Mouse (Mus musculus) embryonic facial prominence, embryonic 14.5 days (tissue): ENCODE results near the gene Rnf169. TPM values are rescaled to one million over a fixed set of nuclear protein-coding genes. Genes with fewer than 3 reads are reported as not detected.

Experiments used
- ATAC-seq: fragments of 200-750 bp; cut with Nextera tagmentation; 2 replicates; pipeline ENCODE4 v1.8.0; 2017; ENCODE audit warnings: low read depth, moderate number of reproducible peaks, moderate TSS enrichment
- DNase-seq: peaks from one replicate; pipeline ENCODE4 v3.0.0-alpha.2; 2015; ENCODE audit warnings: low spot score
- H3K27ac ChIP-seq: fragments of 300-500 bp; sonication (generic); replicated peaks from 2 replicates; pipeline ENCODE4 v1.5.1; 2014; ENCODE audit warnings: low read depth, mild to moderate bottlenecking, low read length, moderate library complexity
- H3K27me3 ChIP-seq: fragments of 300-500 bp; sonication (generic); replicated peaks from 2 replicates; pipeline ENCODE4 v1.6.1; 2014; ENCODE audit warnings: low read length; ENCODE audit not compliant: control insufficient read depth, insufficient read depth
- H3K36me3 ChIP-seq: fragments of 300-500 bp; sonication (generic); 2 replicates; pipeline ENCODE4 v1.6.1; 2014; ENCODE audit warnings: low read length, mixed read lengths; ENCODE audit not compliant: control insufficient read depth, insufficient read depth
- H3K4me1 ChIP-seq: fragments of 300-500 bp; sonication (generic); 2 replicates; pipeline ENCODE4 v1.6.1; 2014; ENCODE audit warnings: antibody characterized with exemption, low read length; ENCODE audit not compliant: control insufficient read depth, insufficient read depth
- H3K4me2 ChIP-seq: fragments of 300-500 bp; sonication (generic); 2 replicates; pipeline ENCODE4 v1.6.1; 2014; ENCODE audit warnings: low read depth, mild to moderate bottlenecking, low read length, moderate library complexity, mixed read lengths
- H3K4me3 ChIP-seq: fragments of 300-500 bp; sonication (generic); 2 replicates; pipeline ENCODE4 v1.5.1; 2014; ENCODE audit warnings: low read depth, mild to moderate bottlenecking, low read length
- H3K9ac ChIP-seq: fragments of 300-500 bp; sonication (generic); 2 replicates; pipeline ENCODE4 v1.6.1; 2014; ENCODE audit warnings: low read depth, mild to moderate bottlenecking, low read length, moderate library complexity, mixed read lengths
- H3K9me3 ChIP-seq: fragments of 300-500 bp; sonication (generic); 2 replicates; pipeline ENCODE4 v1.6.1; 2016; ENCODE audit warnings: low read length; ENCODE audit not compliant: control insufficient read depth
- WGBS: fragments of 180-500 bp; shearing (Covaris S2); extraction: QIAGEN DNeasy Blood & Tissue Kit; methylation state at CpG from one replicate; pipeline ENCODE4 v1.1.7; 2014; 5-methylcytosine and 5-hydroxymethylcytosine counted together
- polyA plus RNA-seq: library from polyadenylated mRNA; unstranded; fragments of >200 nt; fragmentation: Nextera tagmentation; extraction: Ambion mirVana; gene quantifications from 2 replicates; pipeline ENCODE4 v1.2.1, GENCODE M21; 2014

Rnf169 gene
- polyA plus RNA-seq, 1 experiment from 2014 or later = 5.9 TPM

GRCm38 (mm10) chr7:99989844-99990760, 9.9 kb upstream of the Rnf169 start:
- no peaks in the 10 kb centered on the region for H3K36me3 ChIP-seq
- no peaks in the 10 kb centered on the region for H3K4me1 ChIP-seq
- 67% methylated on average over 15 of the region's 15 CpGs for WGBS
- H3K9me3 ChIP-seq = no peaks in the 10 kb centered on the region
- DNase-seq = peak; percentile 40
- no peak overlapping the region for H3K9ac ChIP-seq
- H3K27me3 ChIP-seq = no peaks in the 10 kb centered on the region
- no peak overlapping the region for H3K27ac ChIP-seq
- no peak for ATAC-seq
- no peak overlapping the region for H3K4me2 ChIP-seq
- H3K4me3 ChIP-seq = no peak overlapping the region

- DNase-seq = peak; percentile 72
- Histone ChIP-seq H3K27ac (no peak overlapping the region), H3K36me3 (no peaks in the 10 kb centered on the region), H3K4me1 (no peaks in the 10 kb centered on the region), H3K4me2 (no peak overlapping the region), H3K4me3 (no peak overlapping the region), H3K9me3 (no peaks in the 10 kb centered on the region), H3K9ac (no peak overlapping the region), H3K27me3 (no peaks in the 10 kb centered on the region)
- ATAC-seq = peak; percentile 81; the same call in 1 of the 2 replicates
- WGBS = 5% methylated on average over 4 of the region's 4 CpGs
These were observed 8.5 kb upstream of the Rnf169 start for GRCm38 (mm10) chr7:99988725-99989124.

GRCm38 (mm10) chr7:99982256-99983242, 2.3 kb upstream of the Rnf169 start:
- H3K4me3 ChIP-seq = no peak overlapping the region
- no peak overlapping the region for H3K4me2 ChIP-seq
- DNase-seq = no peak
- peaks cover 11% of the 10 kb centered on the region for H3K4me1 ChIP-seq
- H3K27ac ChIP-seq = no peak overlapping the region
- no peaks in the 10 kb centered on the region for H3K27me3 ChIP-seq
- WGBS = 81% methylated on average over 13 of the region's 13 CpGs
- ATAC-seq = no peak
- H3K9me3 ChIP-seq = no peaks in the 10 kb centered on the region
- H3K36me3 ChIP-seq = no peaks in the 10 kb centered on the region
- H3K9ac ChIP-seq = no peak overlapping the region

- DNase-seq (peak; percentile 57), ATAC-seq (no peak)
- H3K9ac ChIP-seq = no peak overlapping the region
- H3K27ac ChIP-seq = no peak overlapping the region
- 12% methylated on average over 2 of the region's 2 CpGs for WGBS
- H3K27me3 ChIP-seq = no peaks in the 10 kb centered on the region
- H3K9me3 ChIP-seq = no peaks in the 10 kb centered on the region
- no peaks in the 10 kb centered on the region for H3K36me3 ChIP-seq
- no peak overlapping the region for H3K4me2 ChIP-seq
- H3K4me1 ChIP-seq = peaks cover 11% of the 10 kb centered on the region
- no peak overlapping the region for H3K4me3 ChIP-seq
These were observed 1.1 kb upstream of the Rnf169 start for GRCm38 (mm10) chr7:99981311-99981710.

- Histone ChIP-seq H3K27ac (peak overlapping the region; percentile 97), H3K4me1 (peaks cover 11% of the 10 kb centered on the region), H3K27me3 (no peaks in the 10 kb centered on the region), H3K4me3 (peak overlapping the region; percentile 96), H3K4me2 (peak overlapping the region; percentile 70), H3K9me3 (no peaks in the 10 kb centered on the region), H3K36me3 (no peaks in the 10 kb centered on the region), H3K9ac (peak overlapping the region; percentile 99)
- WGBS = under 1% methylated on average over 30 of the region's 51 CpGs
- ATAC-seq = peak; percentile 74
- DNase-seq = peak; percentile 56
These were observed 609 bp downstream of the Rnf169 start for GRCm38 (mm10) chr7:99979546-99980131.

GRCm38 (mm10) chr7:99979081-99979480, 1.2 kb downstream of the Rnf169 start:
- WGBS = 2% methylated on average over 6 of the region's 6 CpGs
- peak; percentile 7 for DNase-seq
- peak overlapping the region; percentile 96 for H3K4me3 ChIP-seq
- H3K9me3 ChIP-seq = no peaks in the 10 kb centered on the region
- H3K27me3 ChIP-seq = no peaks in the 10 kb centered on the region
- H3K9ac ChIP-seq = peak overlapping the region; percentile 99
- peak overlapping the region; percentile 70 for H3K4me2 ChIP-seq
- H3K36me3 ChIP-seq = no peaks in the 10 kb centered on the region
- peaks cover 16% of the 10 kb centered on the region for H3K4me1 ChIP-seq
- no peak for ATAC-seq
- peak overlapping the region; percentile 97 for H3K27ac ChIP-seq

- no peak overlapping the region for H3K4me3 ChIP-seq
- H3K9me3 ChIP-seq = no peaks in the 10 kb centered on the region
- whole genome bisulfite sequencing = 87% methylated on average over 2 of the region's 2 CpGs
- peaks cover 21% of the 10 kb centered on the region for H3K4me1 ChIP-seq
- H3K36me3 ChIP-seq = no peaks in the 10 kb centered on the region
- no peak for DNase-seq
- no peaks in the 10 kb centered on the region for H3K27me3 ChIP-seq
- H3K9ac ChIP-seq = no peak overlapping the region
- no peak overlapping the region for H3K4me2 ChIP-seq
- no peak for ATAC-seq
- no peak overlapping the region for H3K27ac ChIP-seq
These were observed 2.2 kb downstream of the Rnf169 start for GRCm38 (mm10) chr7:99978041-99978440.
